Mouse (Mus musculus): ENCODE measurements at regions not wholly inside any gene's neighbourhood (a gene's known extent, or its start where the extent isn't known, plus 50 kb on each side); places are given as distances from the start of the nearest gene placed in this dataset.

GRCm38 (mm10) chr13:101965537-101965936 lies 197.5 kb upstream of the Pik3r1 start:
- Histone ChIP-seq H3K36me3 (no peaks in the 10 kb centered on the region), H3K4me1 (peaks cover 20% of the 10 kb centered on the region), H3K4me3 (no peak overlapping the region), H3K27me3 (no peaks in the 10 kb centered on the region), H3K4me2 (replicated peaks) (no peak overlapping the region), H3K9ac (no peak overlapping the region), H3K9me3 (no peaks in the 10 kb centered on the region; the same call in 1 of the 2 replicates), H3K27ac (0 out of 2 replicates have a peak overlapping the region, but pooled peaks have one; percentile 7)
- no peak for ATAC-seq (ENCODE audit: low FRiP score, low read depth)
- WGBS, result 62% methylated on average over 7 of the region's 7 CpGs

- no peak overlapping the region for H3K4me3 ChIP-seq
- H3K4me1 ChIP-seq, result peaks cover 20% of the 10 kb centered on the region
- H3K27ac ChIP-seq, result no peak overlapping the region
- peak; percentile 76; the same call in 1 of the 2 replicates for ATAC-seq (ENCODE audit: low FRiP score, low read depth)
- no peak overlapping the region for H3K4me2 ChIP-seq (replicated peaks)
- no peak overlapping the region for H3K9ac ChIP-seq
- 53% methylated on average over 8 of the region's 8 CpGs for WGBS
- no peaks in the 10 kb centered on the region for H3K9me3 ChIP-seq
- no peaks in the 10 kb centered on the region for H3K36me3 ChIP-seq
- H3K27me3 ChIP-seq, result no peaks in the 10 kb centered on the region
Measured at GRCm38 (mm10) chr13:101966799-101967397, 198.9 kb upstream of the Pik3r1 start.

- no peak overlapping the region for H3K4me2 ChIP-seq (replicated peaks)
- WGBS, result 52% methylated on average over 4 of the region's 4 CpGs
- H3K4me3 ChIP-seq, result no peak overlapping the region
- ATAC-seq (ENCODE audit: low FRiP score, low read depth), result no peak; the same call in 1 of the 2 replicates
- no peak overlapping the region for H3K9ac ChIP-seq
- no peaks in the 10 kb centered on the region for H3K9me3 ChIP-seq
- no peaks in the 10 kb centered on the region for H3K27me3 ChIP-seq
- H3K27ac ChIP-seq, result no peak overlapping the region
- no peaks in the 10 kb centered on the region for H3K36me3 ChIP-seq
- peaks cover 20% of the 10 kb centered on the region for H3K4me1 ChIP-seq
Measured at GRCm38 (mm10) chr13:101967466-101967865, 199.4 kb upstream of the Pik3r1 start.

DNA sequence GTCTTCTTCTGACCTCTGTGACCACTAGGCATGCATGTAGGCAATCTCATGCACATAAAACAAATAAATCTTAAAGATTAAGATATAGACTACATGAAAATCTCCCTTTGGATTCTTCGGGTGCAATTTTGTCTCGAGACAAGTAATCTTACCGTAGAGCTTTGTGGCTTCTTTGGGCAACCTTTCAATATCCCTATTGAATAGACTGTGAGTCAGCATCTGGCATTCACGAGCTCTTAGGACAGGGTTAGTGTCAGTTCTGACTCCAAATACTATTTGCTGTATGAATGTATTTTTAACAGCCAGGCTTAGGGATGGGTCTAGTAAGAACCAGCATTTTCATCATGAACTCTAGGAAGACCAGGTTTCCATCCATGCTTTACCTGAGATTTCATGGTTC lies 208.7 kb upstream of the Pik3r1 start:
- Histone ChIP-seq H3K4me1 (no peaks in the 10 kb centered on the region), H3K27ac (no peak overlapping the region), H3K4me3 (no peak overlapping the region), H3K27me3 (no peaks in the 10 kb centered on the region), H3K9me3 (no peaks in the 10 kb centered on the region), H3K4me2 (replicated peaks) (no peak overlapping the region), H3K9ac (no peak overlapping the region), H3K36me3 (no peaks in the 10 kb centered on the region)
- 94% methylated on average over 4 of the region's 4 CpGs for WGBS
- ATAC-seq (ENCODE audit: low FRiP score, low read depth), result no peak

DNA sequence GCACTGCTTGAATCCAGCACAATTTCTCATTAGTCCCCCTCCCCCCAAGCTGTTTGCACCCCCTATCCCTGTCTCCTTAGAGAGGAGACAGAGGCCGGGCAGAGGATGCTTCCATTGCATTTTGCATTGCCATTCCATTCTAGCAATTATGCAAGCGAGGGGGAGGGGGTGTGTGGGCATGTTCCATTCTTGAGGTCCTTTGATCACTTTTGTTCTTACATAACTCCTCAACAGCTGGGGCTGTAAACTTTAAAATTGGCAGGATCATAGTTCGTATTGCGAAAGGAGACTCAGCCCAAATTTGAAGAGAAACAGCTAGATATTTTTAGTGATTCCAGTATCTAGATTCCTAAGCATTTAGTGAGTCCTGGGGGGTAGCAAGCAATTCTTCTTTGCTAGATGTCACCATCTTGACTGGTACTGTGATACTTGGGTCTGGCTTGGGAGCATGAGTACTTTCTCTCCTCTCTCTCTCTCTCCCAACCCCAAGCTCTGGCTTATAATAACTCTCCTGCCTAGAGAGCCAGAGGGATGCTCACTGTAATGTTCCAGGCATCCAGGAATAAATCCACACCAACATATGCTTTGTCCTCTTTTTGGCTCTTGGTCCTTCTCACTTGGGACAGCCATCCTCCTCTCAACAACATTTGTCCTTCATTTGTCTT lies 212.3 kb upstream of the Pik3r1 start:
- peaks cover 5% of the 10 kb centered on the region; the same call in 1 of the 2 replicates for H3K9me3 ChIP-seq
- H3K27me3 ChIP-seq, result no peaks in the 10 kb centered on the region
- no peak overlapping the region for H3K4me2 ChIP-seq (replicated peaks)
- H3K27ac ChIP-seq, result no peak overlapping the region
- no peaks in the 10 kb centered on the region for H3K36me3 ChIP-seq
- H3K9ac ChIP-seq, result no peak overlapping the region
- 49% methylated on average over 4 of the region's 4 CpGs for WGBS
- H3K4me1 ChIP-seq, result no peaks in the 10 kb centered on the region
- no peak overlapping the region for H3K4me3 ChIP-seq
- ATAC-seq (ENCODE audit: low FRiP score, low read depth), result no peak

DNA sequence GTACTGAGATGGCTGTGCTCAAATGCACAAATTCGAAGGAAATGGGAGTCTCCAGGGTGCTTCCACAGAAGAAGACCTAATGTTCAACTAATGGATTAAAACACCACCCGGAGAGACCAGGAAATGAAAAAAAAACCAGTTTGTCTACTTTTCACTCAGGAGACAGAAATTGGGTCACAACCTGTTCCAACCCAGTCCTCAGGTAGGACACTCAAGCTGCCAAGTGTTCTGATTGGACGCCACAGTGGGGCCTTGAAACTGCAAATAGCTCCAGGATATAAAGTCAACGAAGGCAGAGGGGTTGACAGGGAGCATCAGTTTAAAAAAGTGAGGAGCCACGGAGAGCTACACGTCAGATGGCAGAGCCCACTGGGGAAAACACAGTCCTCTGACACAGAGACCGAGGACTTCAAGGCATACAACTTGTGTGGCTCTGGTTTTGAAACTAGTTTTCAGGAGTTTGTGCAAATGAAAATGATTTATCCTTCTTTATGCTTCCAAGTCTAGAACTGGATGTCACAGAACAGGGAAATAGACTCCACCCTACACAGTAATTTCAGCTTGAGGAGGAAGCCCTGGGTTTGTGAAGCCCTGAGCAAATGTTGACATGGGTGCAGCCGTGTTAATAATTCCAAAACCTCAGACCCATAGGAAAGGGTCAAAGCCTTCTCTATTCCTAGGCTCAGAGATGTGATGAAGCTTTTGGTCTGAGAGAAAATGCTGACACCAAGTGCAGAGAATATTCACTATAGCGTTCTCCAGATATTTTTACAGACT lies 220.8 kb upstream of the Pik3r1 start:
- Histone ChIP-seq H3K4me1 (no peaks in the 10 kb centered on the region), H3K4me2 (replicated peaks) (no peak overlapping the region), H3K9ac (no peak overlapping the region), H3K4me3 (no peak overlapping the region), H3K27me3 (no peaks in the 10 kb centered on the region), H3K27ac (no peak overlapping the region), H3K9me3 (no peaks in the 10 kb centered on the region), H3K36me3 (no peaks in the 10 kb centered on the region)
- no peak for ATAC-seq (ENCODE audit: low FRiP score, low read depth)
- 75% methylated on average over 9 of the region's 9 CpGs for WGBS

GRCm38 (mm10) chr13:101991729-101992128 lies 223.7 kb upstream of the Pik3r1 start:
- no peak for ATAC-seq (ENCODE audit: low FRiP score, low read depth)
- WGBS, result 87% methylated on average over 1 of the region's 1 CpGs
- no peak overlapping the region for H3K27ac ChIP-seq

GRCm38 (mm10) chr13:101994779-101995178 lies 226.8 kb upstream of the Pik3r1 start:
- Histone ChIP-seq H3K4me3 (no peak overlapping the region), H3K27me3 (0 out of 2 replicates have a peak, but pooled peaks cover 3% of the 10 kb centered on the region), H3K9ac (no peak overlapping the region), H3K4me2 (replicated peaks) (no peak overlapping the region), H3K27ac (no peak overlapping the region), H3K36me3 (no peaks in the 10 kb centered on the region), H3K9me3 (no peaks in the 10 kb centered on the region), H3K4me1 (no peaks in the 10 kb centered on the region)
- no peak for ATAC-seq (ENCODE audit: low FRiP score, low read depth)
- 43% methylated on average over 3 of the region's 3 CpGs for WGBS

More at GRCm38 (mm10) chr13:101991729-101992128, 223.7 kb upstream of the Pik3r1 start:
- Histone ChIP-seq H3K9me3 (no peaks in the 10 kb centered on the region), H3K27me3 (0 out of 2 replicates have a peak, but pooled peaks cover 3% of the 10 kb centered on the region), H3K36me3 (no peaks in the 10 kb centered on the region), H3K4me1 (no peaks in the 10 kb centered on the region), H3K4me3 (no peak overlapping the region), H3K4me2 (replicated peaks) (no peak overlapping the region), H3K9ac (no peak overlapping the region)

GRCm38 (mm10) chr13:101995529-101995928 lies 227.5 kb upstream of the Pik3r1 start:
- Histone ChIP-seq H3K4me3 (no peak overlapping the region), H3K4me1 (no peaks in the 10 kb centered on the region), H3K4me2 (replicated peaks) (no peak overlapping the region), H3K9me3 (no peaks in the 10 kb centered on the region), H3K27ac (no peak overlapping the region), H3K9ac (no peak overlapping the region), H3K27me3 (0 out of 2 replicates have a peak, but pooled peaks cover 3% of the 10 kb centered on the region), H3K36me3 (no peaks in the 10 kb centered on the region)
- WGBS, result 86% methylated on average over 2 of the region's 2 CpGs
- no peak for ATAC-seq (ENCODE audit: low FRiP score, low read depth)

GRCm38 (mm10) chr13:101996144-101996543 lies 228.1 kb upstream of the Pik3r1 start:
- Histone ChIP-seq H3K9me3 (no peaks in the 10 kb centered on the region), H3K4me1 (no peaks in the 10 kb centered on the region), H3K9ac (no peak overlapping the region), H3K36me3 (no peaks in the 10 kb centered on the region), H3K4me2 (replicated peaks) (no peak overlapping the region), H3K27me3 (0 out of 2 replicates have a peak, but pooled peaks cover 3% of the 10 kb centered on the region), H3K4me3 (no peak overlapping the region), H3K27ac (no peak overlapping the region)
- WGBS, result 51% methylated on average over 5 of the region's 5 CpGs
- ATAC-seq (ENCODE audit: low FRiP score, low read depth), result no peak

GRCm38 (mm10) chr13:101997415-101997814 lies 229.4 kb upstream of the Pik3r1 start:
- Histone ChIP-seq H3K36me3 (no peaks in the 10 kb centered on the region), H3K4me1 (no peaks in the 10 kb centered on the region), H3K27me3 (0 out of 2 replicates have a peak, but pooled peaks cover 3% of the 10 kb centered on the region), H3K9ac (no peak overlapping the region), H3K9me3 (no peaks in the 10 kb centered on the region), H3K4me3 (no peak overlapping the region), H3K27ac (no peak overlapping the region), H3K4me2 (replicated peaks) (no peak overlapping the region)
- 87% methylated on average over 2 of the region's 2 CpGs for WGBS
- ATAC-seq (ENCODE audit: low FRiP score, low read depth), result no peak

- H3K4me3 ChIP-seq, result no peak overlapping the region
- H3K27ac ChIP-seq, result no peak overlapping the region
- no peaks in the 10 kb centered on the region for H3K27me3 ChIP-seq
- WGBS, result 92% methylated on average over 5 of the region's 5 CpGs
- no peaks in the 10 kb centered on the region for H3K9me3 ChIP-seq
- H3K4me1 ChIP-seq, result no peaks in the 10 kb centered on the region
- no peak overlapping the region for H3K9ac ChIP-seq
- no peak overlapping the region for H3K4me2 ChIP-seq (replicated peaks)
- ATAC-seq (ENCODE audit: low FRiP score, low read depth), result no peak
- H3K36me3 ChIP-seq, result no peaks in the 10 kb centered on the region
Measured at GRCm38 (mm10) chr13:102006565-102006964, 238.5 kb upstream of the Pik3r1 start.
